Mouse (Mus musculus): ENCODE data around the gene Arhgap31.
A peak's percentile ranks its signal among the peaks of the same experiment; 100 is the strongest.
"Not testable (repeated sequence)": the region's sequence is repeated elsewhere in the genome, so short reads cannot be mapped to it uniquely, and the experiment has no call there.

Gene Arhgap31

DNA sequence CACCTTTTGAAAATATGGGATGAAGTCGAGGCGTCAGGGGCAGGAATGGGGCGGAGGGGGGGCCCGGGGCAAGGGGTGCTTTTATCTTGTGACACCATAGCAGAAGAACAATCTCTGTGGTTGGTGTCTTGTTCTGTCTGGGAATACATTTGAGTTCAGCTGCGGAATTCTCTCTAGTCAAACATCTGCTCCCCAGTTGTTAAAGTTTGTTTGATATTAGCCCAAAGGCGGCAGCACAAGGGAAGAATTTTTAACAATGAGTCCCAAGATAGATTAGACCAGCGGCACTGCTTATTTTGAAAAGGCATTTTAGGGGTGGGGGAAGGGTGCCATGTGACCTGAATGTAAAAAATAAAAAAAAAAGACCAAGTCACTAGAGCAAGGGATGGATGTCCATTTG lies 30.0 kb downstream of the Arhgap31 start:
- no peak for DNase-seq (ENCODE audit: low spot score)

DNA sequence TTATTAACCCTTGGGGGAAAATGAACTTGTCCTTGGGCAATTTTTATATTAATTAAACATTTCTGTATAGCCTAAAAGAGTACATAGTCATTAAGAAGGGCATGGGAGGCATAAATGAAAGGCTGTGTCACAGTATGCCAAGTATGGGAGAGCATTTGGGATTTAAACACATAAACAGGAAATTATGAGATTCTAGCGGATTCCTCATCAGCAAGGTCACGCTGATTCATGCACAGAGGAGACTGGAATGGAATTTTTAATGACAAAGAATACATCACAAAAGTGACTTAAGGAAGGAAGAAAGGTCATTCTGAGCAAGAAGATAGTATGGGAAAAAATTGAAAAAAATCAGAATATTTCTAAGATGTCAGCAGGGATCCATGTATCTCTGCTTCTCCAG lies 31.8 kb downstream of the Arhgap31 start:
- DNase-seq (ENCODE audit: low spot score) = no peak

DNA sequence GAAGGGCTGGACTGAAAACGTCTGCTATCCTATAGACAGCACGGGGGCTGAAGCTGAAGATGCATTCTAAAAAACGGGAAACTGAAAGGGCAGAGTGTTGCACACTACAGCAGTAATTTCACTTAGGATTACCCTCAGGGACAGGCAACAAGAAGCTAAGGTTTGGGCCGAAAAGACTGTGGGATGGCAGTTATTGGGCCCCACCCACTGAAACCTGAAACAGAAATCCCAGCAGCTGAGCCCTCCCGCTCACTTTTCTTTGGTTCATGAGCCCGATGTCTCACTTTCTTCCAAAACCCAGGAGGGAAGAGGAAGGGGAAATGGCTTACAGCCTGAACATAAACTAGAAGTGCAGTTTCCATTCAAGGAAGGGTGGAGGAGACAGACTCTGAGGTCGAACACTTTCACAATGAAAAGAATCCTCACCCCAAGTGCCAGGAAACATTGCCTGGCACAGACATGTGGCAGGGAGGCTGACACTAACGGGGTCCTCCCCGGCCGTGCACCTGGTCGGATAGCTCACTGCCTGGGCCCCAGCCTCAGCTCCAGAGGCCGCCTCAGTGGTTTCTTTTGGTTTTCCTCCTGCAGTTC lies 33.5 kb downstream of the Arhgap31 start:
- no peak for DNase-seq (ENCODE audit: low spot score)

DNA sequence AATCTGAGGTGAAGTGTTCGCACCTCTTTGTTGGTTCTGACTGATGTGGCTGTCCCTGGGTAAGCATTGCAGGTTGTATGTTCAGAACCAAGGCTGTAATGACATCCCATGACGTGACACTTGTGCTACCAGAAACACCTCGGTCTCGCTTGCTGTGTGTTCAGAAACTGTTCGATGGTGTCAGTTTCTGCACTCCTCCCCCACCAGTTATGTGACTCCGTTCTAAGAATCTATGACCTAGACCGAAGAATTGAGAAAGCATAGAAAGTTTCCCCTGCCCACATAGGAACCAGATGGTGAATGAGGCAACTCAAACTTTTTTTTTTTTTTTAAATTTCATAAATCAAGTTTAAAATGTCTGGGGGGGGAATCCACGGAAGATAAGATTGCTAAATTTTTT lies 34.2 kb downstream of the Arhgap31 start:
- peak; percentile 10 for DNase-seq (ENCODE audit: low spot score)

DNA sequence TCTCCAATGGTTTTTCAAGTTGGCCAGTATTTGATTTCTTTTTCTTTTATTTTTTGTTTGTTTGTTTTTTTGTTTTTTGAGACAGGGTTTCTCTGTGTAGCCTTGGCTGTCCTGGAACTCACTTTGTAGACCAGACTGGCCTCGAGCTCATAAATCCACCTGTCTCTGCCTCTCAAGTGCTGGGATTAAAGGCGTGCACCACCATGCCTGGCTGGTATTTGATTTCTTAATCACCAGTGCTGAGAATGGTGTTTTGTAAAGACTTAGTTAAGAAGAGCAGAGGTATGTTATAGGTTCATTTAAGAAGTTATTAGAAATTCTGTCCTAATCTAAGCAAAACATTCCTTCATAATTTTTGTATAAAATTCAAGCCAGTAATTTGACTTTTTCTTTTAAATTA lies 35.1 kb downstream of the Arhgap31 start:
- DNase-seq (ENCODE audit: low spot score) = not testable (repeated sequence)

DNA sequence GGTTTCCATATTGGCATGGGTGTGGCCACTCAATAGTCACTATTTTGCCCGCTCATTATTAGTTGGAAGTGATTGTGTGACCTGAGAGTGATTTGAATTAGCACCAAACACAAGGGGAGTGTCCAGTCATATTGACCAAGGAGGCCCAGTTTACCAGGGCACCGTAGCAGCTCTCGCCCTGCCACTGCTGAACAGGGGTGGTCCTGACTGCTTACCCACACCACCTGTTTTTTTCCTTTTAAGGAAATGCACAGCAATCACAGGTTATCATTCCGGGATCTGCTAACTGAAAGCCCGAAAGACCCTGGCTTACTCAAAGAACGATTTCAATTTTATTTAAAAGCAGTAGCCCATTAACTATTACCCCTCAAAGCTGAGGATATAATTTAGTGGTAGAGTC lies 35.9 kb downstream of the Arhgap31 start:
- no peak for DNase-seq (ENCODE audit: low spot score)

DNA sequence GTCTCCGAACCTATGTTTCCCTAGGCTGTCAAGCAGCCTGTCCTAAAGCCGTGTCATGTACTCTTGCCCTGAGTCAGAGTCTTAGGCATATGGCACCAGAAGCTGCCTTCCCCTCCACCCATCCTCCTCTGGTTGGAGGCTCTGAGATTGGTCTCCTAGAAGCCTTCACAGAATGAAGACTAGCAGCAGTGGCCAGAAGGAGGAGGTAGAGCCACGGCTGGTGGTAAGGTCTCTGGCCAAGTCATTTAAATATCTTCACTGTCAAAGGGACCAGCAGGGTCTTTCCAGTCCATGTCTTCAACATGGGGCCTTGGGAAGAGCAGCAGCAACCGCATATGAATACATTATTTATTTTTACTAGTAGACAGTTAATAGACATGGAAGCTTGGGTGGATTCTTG lies 36.4 kb downstream of the Arhgap31 start:
- no peak for DNase-seq (ENCODE audit: low spot score)

DNA sequence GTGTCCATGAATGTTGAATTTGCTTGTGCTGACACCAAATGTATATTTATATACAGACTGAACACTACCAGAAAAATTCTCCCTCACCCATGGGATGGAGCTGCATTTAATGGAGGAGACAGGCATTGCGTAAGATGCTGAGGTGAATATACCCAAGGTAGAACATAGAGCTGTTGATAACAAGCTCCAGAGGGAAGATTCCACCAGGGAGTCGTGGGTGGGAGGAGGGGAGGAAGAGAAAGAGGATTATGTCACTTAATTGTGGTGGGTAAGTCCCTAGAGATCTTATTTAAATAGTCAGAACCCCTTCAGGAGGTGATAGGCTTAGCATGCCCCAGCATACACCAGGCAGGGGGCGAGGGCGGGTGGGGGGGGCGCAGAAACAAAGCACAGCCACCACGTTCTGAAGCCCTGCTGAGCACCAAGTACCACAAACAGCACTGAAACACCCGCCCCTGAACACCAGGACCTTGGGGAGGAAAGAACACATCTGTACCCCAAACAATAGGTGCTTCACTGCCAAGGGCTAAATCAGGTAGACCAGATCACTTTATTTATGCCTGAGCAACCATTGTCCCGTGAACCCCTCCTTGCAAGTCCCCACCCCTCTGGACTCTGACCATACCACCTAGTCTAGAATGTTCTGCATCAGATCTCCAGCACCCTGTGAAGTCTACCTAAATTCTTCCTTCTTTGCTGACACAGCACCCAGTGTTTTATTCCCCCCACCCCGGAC lies 37.3 kb downstream of the Arhgap31 start:
- no peak for DNase-seq (ENCODE audit: low spot score)

DNA sequence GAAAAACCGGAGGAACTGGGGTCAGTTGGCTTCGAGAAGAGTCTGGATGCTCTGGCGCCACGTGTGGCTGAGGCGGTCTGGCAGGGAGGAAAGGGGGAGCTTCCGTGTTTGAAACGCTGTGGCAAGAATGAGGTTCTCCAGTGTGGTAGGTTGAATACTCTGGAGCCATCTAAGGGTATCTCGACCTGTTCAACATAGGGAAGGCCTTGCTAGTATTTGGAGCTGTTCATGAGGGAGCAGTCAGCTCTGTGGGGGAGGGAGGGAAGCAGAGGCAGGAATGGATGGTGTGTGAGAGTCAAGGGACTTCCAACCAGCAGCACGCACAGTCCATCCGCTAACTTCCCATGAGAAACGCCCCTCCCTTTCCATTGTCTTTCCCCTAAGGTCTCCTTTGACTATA lies 38.2 kb downstream of the Arhgap31 start:
- DNase-seq (ENCODE audit: low spot score) = no peak

DNA sequence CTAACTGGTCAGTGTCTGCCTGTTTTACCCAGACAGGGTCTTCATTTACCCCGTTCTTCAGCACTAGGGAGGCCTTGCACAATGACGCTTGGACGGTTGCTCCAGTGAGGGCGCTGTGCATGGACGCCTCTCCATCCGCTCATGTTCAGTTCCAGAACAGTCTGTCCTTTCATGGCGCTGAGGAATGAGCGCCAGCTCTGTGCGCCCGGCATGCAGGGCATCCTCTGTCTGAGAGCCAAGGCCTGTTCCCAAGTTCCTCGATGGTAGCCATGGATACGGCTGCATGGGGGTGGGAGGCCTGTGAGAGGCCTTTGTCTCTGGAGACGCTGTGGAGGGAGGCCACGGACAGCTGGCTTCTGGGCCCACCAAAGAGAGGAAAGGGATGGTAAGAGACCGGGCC lies 39.6 kb downstream of the Arhgap31 start:
- no peak for DNase-seq (ENCODE audit: low spot score)

DNA sequence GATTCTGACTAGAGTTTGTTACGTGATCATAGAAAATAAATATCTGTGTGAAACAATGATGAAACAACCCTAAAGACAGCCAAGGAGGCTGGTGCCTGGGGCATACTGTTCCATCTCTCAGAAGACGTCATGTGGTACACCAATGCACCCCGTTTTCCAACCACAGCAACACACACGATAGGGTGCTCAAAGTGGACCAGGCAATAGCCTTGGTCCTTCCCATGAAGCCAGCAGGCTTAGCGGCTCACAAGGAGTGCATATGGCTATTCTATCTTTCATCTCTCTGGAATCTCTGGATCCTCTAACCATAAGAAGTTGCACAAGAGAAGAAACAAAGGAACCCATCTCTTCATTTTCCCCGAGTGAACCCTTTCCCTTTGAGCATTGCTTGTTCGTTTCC lies 40.1 kb downstream of the Arhgap31 start:
- no peak for DNase-seq (ENCODE audit: low spot score)

DNA sequence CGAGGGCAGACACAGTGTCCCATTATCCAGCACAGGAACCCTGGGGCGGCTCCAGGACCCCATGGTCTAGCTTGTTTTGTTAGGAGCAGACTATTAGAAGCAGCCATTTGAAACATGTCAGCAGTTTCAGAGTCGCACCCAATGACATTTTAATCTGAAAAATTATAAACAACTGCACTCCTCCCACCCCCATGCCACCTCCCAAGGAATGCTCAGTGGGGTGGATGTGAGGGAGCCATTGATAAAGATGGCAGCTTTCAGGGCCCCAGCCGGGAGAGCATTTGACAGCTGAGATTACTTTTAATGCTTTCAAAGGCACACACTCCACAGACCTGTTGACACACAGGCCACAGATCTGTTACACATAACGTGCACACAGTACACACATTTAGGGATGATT lies 40.7 kb downstream of the Arhgap31 start:
- no peak for DNase-seq (ENCODE audit: low spot score)

DNA sequence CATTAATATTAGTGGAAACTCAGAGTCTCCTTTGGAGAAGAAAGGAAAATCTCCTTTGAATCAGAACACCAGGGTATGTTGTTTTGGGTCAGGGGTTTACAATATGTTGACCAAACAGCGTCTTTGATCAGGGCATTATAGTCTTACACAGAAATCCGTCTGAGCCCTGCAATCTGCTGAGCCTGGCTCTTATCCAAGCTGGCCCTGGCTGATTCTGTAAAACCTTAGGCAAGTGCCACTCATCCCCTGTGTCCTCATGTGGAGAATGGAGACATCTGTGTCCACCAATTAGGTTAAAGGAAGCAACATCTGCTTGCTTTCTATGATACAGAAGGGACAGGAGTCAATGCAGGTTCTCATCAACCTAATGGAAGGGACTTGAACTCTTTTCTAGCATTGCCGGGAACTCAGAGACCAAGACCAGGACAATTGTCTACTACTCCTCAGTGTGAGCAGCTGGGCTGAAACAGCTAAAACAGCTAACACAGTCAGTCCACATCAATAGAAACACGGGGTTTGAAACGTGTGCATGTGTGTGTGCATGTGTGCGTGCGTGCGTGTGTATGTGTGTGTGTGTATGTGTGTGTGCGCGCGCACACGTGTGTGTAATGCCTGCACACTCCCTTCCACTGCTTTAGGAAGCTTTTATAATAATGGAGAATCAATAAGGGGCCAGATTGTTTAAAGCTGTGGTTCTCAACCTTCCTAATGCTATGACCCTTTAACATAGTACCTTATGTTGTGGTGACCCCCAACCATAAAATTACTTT lies 42.3 kb downstream of the Arhgap31 start:
- DNase-seq (ENCODE audit: low spot score) = no peak

DNA sequence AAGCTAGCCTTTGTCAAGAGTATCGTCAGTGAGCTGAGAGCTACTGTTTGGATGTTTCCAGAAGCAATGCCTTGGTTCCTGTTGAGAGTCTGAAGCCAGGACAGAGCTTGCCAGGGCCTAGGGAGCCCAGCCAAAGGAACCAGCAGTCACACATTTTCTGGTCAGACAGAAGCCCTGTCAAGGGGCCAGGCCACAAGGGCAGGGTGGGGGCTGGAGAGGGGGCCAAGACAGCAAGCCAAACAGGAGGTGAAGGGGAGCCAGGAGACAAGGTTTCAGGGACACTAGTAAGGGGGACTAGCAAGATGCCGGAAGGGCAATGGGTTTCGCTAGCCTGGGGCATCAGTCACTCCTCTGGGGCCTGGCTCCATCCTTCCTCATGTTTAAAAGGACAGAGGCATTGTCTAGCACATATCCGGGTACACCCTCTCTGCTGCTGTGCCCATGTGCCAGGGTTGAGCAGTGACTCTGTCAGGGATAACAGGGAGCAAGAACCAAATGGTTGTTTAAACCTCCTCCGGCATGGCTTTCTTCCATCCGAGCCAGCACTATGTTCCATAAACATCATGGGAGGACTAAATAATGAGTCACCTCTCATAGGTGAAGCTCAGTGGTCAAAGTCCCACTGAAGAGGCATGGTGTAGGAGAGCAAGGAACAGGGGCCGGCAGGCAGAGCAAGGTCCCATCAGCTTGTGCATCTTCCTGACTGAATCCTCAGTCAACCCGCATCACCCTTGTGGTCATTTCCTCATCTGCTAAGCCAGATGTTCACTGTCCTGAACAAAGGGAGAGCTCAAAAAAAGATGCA lies 44.0 kb downstream of the Arhgap31 start:
- DNase-seq (ENCODE audit: low spot score) = no peak

DNA sequence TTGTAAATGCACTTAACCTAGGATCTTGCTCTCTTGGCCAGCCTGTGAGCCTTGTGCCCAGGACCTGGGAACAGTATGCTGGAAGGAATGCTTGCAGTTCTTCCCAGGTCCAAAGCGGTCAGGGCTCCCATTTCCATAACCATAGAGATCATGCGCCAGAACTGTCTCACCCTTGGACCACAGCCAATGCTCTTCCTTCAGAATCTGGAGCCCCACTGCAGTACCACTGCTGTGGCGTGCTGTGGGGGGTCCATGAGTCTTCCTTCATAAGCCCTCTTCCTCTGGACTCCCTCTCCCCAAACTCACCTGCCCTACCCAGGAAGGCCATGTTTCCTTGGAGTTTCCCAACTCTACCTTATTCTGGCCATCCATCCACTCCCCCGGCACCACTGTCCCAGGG lies 46.6 kb downstream of the Arhgap31 start:
- DNase-seq (ENCODE audit: low spot score) = no peak

DNA sequence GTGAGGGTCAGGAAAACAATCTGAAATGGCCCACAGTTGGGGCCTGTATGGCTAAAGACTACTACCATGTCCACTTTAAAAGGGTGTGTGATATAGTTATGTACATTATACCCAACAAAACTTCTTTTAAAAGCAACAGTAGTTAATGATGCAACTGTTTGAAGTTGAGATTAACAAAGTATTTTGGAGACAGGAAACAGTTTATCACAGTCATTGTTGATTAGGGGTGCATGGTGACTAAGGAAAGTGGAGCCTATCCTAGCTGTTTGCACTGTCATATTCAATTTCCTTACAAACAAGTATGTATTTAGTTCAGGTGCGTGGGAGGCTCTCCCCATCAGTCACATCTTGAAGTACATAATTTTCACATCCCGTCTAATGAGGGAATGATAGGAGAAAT lies 47.1 kb downstream of the Arhgap31 start:
- no peak for DNase-seq (ENCODE audit: low spot score)

DNA sequence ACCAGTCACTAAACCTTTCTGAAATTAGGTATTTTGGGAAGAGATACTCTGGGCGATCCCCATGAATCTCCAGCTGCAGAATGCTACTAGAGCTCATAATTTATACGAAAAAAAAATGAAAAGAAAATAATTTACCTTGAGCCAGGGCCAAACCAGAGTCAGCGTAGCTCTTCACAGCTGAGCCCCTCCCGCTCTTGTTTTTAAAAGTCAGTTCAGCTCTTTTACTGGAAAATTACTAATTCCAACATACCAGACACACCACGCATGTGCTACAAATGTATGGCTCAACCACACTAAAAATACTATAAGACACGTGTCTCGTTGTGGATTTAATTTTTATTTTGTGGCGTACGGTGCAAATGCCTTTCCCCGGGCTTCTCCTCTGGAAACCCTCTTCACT lies 50.5 kb downstream of the Arhgap31 start:
- DNase-seq (ENCODE audit: low spot score) = no peak

DNA sequence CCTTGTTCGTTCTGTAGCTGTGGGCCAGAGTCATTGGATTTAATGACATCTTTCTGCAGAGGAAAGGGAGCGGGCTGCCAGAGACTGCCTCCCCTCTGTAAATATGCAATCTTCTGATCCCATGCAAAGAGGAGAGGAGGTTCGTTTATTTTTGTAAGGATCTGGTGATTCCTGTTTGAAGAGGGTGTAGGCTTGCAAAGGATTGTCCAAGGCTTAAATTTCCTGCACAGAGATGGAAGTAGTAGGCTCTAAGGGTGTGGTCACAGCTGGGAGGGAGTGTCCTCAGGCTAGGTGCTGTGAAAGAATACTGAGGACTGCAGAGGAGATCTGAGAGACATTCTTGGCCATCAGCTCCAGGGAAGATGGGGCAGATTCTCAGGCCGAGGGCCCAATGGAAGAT lies 58.8 kb downstream of the Arhgap31 start:
- DNase-seq (ENCODE audit: low spot score) = no peak

DNA sequence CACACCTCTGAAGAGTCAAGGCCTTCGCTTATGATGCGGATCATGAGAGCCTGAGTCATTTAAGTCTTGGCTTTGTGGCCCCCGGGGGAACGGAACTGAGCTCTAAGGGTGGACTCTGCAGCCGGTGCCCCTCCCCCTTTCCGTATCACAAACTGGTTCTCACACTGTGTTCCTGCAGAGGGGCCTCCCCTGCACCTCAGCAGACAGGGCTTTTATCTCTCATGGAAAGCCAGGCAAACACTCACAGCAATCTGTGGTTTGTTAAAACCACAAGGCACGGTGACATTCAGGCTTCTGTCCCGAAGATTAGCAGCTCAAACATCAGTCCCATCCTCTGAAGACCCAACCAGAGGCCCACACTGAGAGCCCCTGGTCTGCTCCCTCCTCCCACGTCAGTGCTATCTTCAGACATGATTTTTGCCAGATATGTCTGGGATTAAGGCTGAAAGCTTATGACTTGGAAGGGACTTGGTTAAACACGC lies 59.6 kb downstream of the Arhgap31 start:
- DNase-seq (ENCODE audit: low spot score) = peak; percentile 65

DNA sequence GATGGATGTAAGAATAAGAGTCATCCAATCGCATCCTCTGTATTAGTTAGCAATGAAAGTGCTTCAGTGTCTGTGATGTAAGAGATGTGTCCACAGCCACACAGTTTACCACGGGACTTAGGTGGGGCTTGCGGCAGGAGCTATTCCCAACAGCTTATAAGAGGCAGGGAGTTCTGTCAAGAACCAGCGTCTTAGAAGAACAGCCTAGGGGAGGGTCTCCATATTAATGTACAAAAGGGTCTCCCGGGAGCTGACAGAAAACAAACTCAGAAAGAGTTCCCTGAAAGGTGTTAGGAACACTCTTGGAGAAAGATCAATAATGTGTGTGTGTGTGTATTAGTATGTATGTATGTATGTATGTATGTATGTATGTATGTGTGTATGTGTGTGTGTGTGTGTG lies 60.4 kb downstream of the Arhgap31 start:
- no peak for DNase-seq (ENCODE audit: low spot score)

DNA sequence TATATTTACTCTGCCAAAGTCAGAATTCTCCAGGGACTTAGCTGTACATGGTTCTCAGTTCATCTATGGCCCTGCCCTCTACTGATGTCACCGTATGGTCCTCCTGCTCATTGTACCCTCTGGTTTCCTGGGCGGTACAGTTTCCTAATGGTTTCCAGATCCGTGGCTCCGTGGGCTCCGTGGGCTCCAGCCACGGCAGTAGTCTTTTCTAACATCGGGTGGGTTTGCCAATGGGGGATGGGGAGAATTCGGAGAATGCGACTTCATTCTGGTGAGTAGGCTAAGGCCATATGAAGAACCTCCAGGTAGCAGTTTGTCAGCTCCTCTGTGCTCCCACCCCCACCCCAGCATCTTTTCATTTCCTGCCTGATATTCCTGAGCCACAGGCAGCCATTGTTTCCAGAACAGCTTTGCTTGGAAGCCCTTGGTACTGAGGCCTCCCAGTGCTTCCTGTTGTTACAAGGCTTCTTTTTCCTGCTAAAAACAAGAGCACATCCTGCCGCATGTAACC lies 61.3 kb downstream of the Arhgap31 start:
- DNase-seq (ENCODE audit: low spot score) = no peak

DNA sequence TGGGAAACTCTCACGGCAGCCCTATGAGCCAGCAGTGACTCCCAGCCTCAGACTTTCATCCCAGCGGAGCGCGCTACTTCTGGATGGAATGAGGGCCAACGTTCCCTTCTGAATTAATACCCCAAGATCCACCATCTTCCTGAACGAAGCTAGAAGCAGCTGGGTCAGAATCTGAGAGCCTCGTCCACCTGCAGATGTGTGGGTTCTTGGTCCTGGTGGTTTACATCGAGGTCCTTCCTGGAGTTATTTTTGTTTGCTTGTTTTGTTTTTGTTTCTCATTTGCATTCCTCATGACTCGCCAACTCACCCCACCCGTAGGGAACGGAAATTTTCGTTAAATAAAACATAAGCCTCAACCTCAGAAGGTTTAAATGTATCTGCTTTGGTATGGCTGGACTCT lies 61.8 kb downstream of the Arhgap31 start:
- DNase-seq (ENCODE audit: low spot score) = no peak
